ENCODE assay signal across 30 mouse cellular contexts in the genomic region with DNA sequence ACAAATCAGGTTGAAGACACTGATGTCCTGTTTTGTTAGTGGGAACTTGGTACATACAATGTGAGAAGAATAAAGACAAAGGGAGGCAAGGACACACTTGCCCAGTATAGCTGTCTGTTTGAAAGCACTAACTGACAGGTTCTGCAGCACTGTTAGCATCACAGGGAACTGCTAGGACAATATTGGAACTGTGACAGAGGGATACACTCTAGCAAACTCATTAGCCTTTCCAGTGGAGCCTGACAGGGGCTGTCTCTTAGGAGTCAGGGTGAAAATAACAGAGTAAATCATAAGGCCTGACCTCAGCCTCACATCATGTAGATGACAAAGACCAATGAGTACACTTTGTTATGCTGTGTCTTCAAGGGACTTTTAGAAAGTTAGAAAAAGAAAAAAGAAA.
DNase-seq lines count a peak whose midpoint lies in the region; ATAC-seq and TF ChIP-seq lines count a peak whose summit lies in the region.
"Had no signal": no experiment of that assay in that cellular context is flagged by ENCODE, and none has a peak within 500 bp of the region (broad histone marks: within the 10 kb centered on the region; RNA-seq: fewer than 3 reads in every experiment).

No protein-coding gene starts in this region.

- no peak overlapping the region for H3K4me2 ChIP-seq in forebrain, embryonic 14.5 days (ENCODE audit: low read length)
- H3K4me2 ChIP-seq in kidney, embryonic 15.5 days, result no peak overlapping the region
- H3K4me2 ChIP-seq: embryonic facial prominence, embryonic 13.5 days; forebrain, embryonic 13.5 days; heart, embryonic 12.5 days; heart, embryonic 15.5 days; hindbrain, embryonic 15.5 days had no signal

- H3K27ac ChIP-seq in forebrain, embryonic 14.5 days (ENCODE audit: low read depth, low read length), result no peak overlapping the region
- H3K27ac ChIP-seq in forebrain, embryonic 10.5 days, result no peak overlapping the region
- H3K27ac ChIP-seq in kidney, embryonic 15.5 days, result no peak overlapping the region
- no peak overlapping the region for H3K27ac ChIP-seq in kidney, adult 2 months (ENCODE audit: insufficient read depth, low read depth, low read length)
- H3K27ac ChIP-seq: embryonic facial prominence, embryonic 10.5 days; embryonic facial prominence, embryonic 13.5 days; forebrain, embryonic 13.5 days; heart, embryonic 15.5 days; hindbrain, embryonic 10.5 days; hindbrain, embryonic 15.5 days had no signal

- no peaks in the 10 kb centered on the region for H3K27me3 ChIP-seq in forebrain, embryonic 14.5 days (replicated peaks; ENCODE audit: control insufficient read depth, insufficient read depth, low read length)
- no peaks in the 10 kb centered on the region for H3K27me3 ChIP-seq in forebrain, embryonic 10.5 days (ENCODE audit: poor library complexity, severe bottlenecking)
- H3K27me3 ChIP-seq in kidney, embryonic 15.5 days, result no peaks in the 10 kb centered on the region
- H3K27me3 ChIP-seq in kidney, adult 2 months (replicated peaks; ENCODE audit: control insufficient read depth, insufficient read depth, low read length), result no peaks in the 10 kb centered on the region
- no peaks in the 10 kb centered on the region for H3K27me3 ChIP-seq in Patski
- H3K27me3 ChIP-seq: CH12.LX; embryonic facial prominence, embryonic 13.5 days; forebrain, embryonic 13.5 days; heart, embryonic 12.5 days; heart, embryonic 15.5 days; hindbrain, embryonic 15.5 days had no signal

- peak; percentile 6 for DNase-seq in forebrain, embryonic 14.5 days (ENCODE audit: low spot score)
- DNase-seq in forebrain, embryonic 10.5 days (ENCODE audit: extremely low spot score, low spot score), result no peak
- no peak for DNase-seq in kidney, adult 2 months
- peak; percentile 4 to 8 for DNase-seq in kidney, postnatal 4 days
- DNase-seq in kidney, postnatal 14 days, result no peak
- DNase-seq in Patski (ENCODE audit: low read depth, low spot score), result peak; percentile 24
- DNase-seq: adrenal gland, adult 2 months; adrenal gland, postnatal 14 days; cerebellum, adult 11-12 months; cerebellum, adult 8-10 months; cerebellum, postnatal 10 days; cerebellum, postnatal 36 days; embryo, embryonic 11 days; forebrain, postnatal 0 days; gastrocnemius, postnatal 25 days; heart, adult 18-20 months; heart, postnatal 10 days; heart, postnatal 36 days had no signal

- in situ Hi-C loops in Patski (cut with MboI; ENCODE audit: low pct_unique_long_range_greater_than_20kb), result no loop called here

- CTCF ChIA-PET in Patski (lab: Charles Lee), result interaction anchor here (0.6 kb wide), 1 partner anchor 12 kb away, joined by 3 read pairs; no protein-coding TSS in a partner anchor

- ATAC-seq in forebrain, embryonic 14.5 days, result no peak
- 0 out of 2 replicates have a peak, but pooled peaks have one; percentile 66 for ATAC-seq in kidney, embryonic 15.5 days (replicated peaks; ENCODE audit: low FRiP score)
- ATAC-seq in Patski, result peak; percentile 51
- ATAC-seq in frontal cortex, adult (ENCODE audit: low TSS enrichment), result no peak
- ATAC-seq: forebrain, embryonic 13.5 days; forebrain, postnatal 0 days had no signal

- no peak for TF ChIP-seq POLR2A in kidney, adult 2 months (IDR thresholded peaks at IDR 0.05; ENCODE audit: low read depth, low read length)

- H3K9me3 ChIP-seq in forebrain, embryonic 14.5 days (replicated peaks; ENCODE audit: control insufficient read depth, low read length), result no peaks in the 10 kb centered on the region
- no peaks in the 10 kb centered on the region for H3K9me3 ChIP-seq in forebrain, embryonic 10.5 days
- H3K9me3 ChIP-seq in kidney, embryonic 15.5 days (replicated peaks), result no peaks in the 10 kb centered on the region
- H3K9me3 ChIP-seq: embryonic facial prominence, embryonic 10.5 days; embryonic facial prominence, embryonic 13.5 days; forebrain, embryonic 13.5 days; G1E; heart, embryonic 12.5 days; heart, embryonic 15.5 days; hindbrain, embryonic 10.5 days; hindbrain, embryonic 15.5 days had no signal

- no peaks in the 10 kb centered on the region for H3K4me1 ChIP-seq in forebrain, embryonic 14.5 days (ENCODE audit: control insufficient read depth, insufficient read depth, low read length)
- H3K4me1 ChIP-seq in forebrain, embryonic 10.5 days, result no peaks in the 10 kb centered on the region
- H3K4me1 ChIP-seq in kidney, embryonic 15.5 days, result no peaks in the 10 kb centered on the region
- no peaks in the 10 kb centered on the region for H3K4me1 ChIP-seq in kidney, adult 2 months (ENCODE audit: control insufficient read depth, insufficient read depth, low read length)
- H3K4me1 ChIP-seq: embryonic facial prominence, embryonic 10.5 days; embryonic facial prominence, embryonic 13.5 days; forebrain, embryonic 13.5 days; heart, embryonic 12.5 days; heart, embryonic 15.5 days; hindbrain, embryonic 10.5 days; hindbrain, embryonic 15.5 days had no signal

- POLR2A ChIA-PET in Patski (lab: Charles Lee), result no interaction called here

- no peak for TF ChIP-seq CTCF in kidney, adult 2 months (conservative IDR thresholded peaks at IDR 0.05; ENCODE audit: insufficient read depth, insufficient read length, low read depth, low read length)
- no peak for TF ChIP-seq CTCF in Patski (IDR thresholded peaks at IDR 0.05)

- H3K9ac ChIP-seq in forebrain, embryonic 14.5 days (ENCODE audit: low read length), result no peak overlapping the region
- H3K9ac ChIP-seq in kidney, embryonic 15.5 days, result no peak overlapping the region
- H3K9ac ChIP-seq: embryonic facial prominence, embryonic 13.5 days; forebrain, embryonic 13.5 days; forebrain, postnatal 0 days; heart, embryonic 12.5 days; heart, embryonic 15.5 days; hindbrain, embryonic 15.5 days had no signal

- no peak overlapping the region for H3K4me3 ChIP-seq in forebrain, embryonic 14.5 days (ENCODE audit: low read depth, low read length)
- H3K4me3 ChIP-seq in forebrain, embryonic 10.5 days, result no peak overlapping the region
- H3K4me3 ChIP-seq in kidney, embryonic 15.5 days (replicated peaks), result no peak overlapping the region
- H3K4me3 ChIP-seq in kidney, adult 2 months (ENCODE audit: insufficient read depth, low read depth, low read length), result no peak overlapping the region
- H3K4me3 ChIP-seq: embryonic facial prominence, embryonic 10.5 days; embryonic facial prominence, embryonic 13.5 days; erythroblast, embryonic 14.5 days; forebrain, embryonic 13.5 days; heart, embryonic 12.5 days; heart, embryonic 15.5 days; hindbrain, embryonic 10.5 days; hindbrain, embryonic 15.5 days had no signal

- H3K36me3 ChIP-seq in forebrain, embryonic 14.5 days (ENCODE audit: control insufficient read depth, insufficient read depth, low read length), result no peaks in the 10 kb centered on the region
- H3K36me3 ChIP-seq in forebrain, embryonic 10.5 days (replicated peaks), result no peaks in the 10 kb centered on the region
- H3K36me3 ChIP-seq in kidney, embryonic 15.5 days, result no peaks in the 10 kb centered on the region
- H3K36me3 ChIP-seq in kidney, adult 2 months (ENCODE audit: control insufficient read depth, insufficient read depth, low read length), result no peaks in the 10 kb centered on the region
- H3K36me3 ChIP-seq: embryonic facial prominence, embryonic 10.5 days; embryonic facial prominence, embryonic 13.5 days; G1E; heart, embryonic 12.5 days; heart, embryonic 15.5 days; hindbrain, embryonic 10.5 days; hindbrain, embryonic 15.5 days had no signal

Comparison
In these comparisons a context has a peak if more than half of its experiments do, and no peak if none do; other contexts are left out.
1. DNase-seq: peak in forebrain, embryonic 14.5 days (single experiment), kidney, postnatal 4 days (2 of 2) and Patski (single experiment); none in forebrain, embryonic 10.5 days (single experiment), kidney, adult 2 months (single experiment) and kidney, postnatal 14 days (single experiment).
2. ATAC-seq: peak in kidney, embryonic 15.5 days (single experiment) and Patski (single experiment); none in forebrain, embryonic 14.5 days (single experiment) and frontal cortex, adult (single experiment).